Mouse (Mus musculus): ENCODE measurements around the gene Mt1.

Gene Mt1

DNA sequence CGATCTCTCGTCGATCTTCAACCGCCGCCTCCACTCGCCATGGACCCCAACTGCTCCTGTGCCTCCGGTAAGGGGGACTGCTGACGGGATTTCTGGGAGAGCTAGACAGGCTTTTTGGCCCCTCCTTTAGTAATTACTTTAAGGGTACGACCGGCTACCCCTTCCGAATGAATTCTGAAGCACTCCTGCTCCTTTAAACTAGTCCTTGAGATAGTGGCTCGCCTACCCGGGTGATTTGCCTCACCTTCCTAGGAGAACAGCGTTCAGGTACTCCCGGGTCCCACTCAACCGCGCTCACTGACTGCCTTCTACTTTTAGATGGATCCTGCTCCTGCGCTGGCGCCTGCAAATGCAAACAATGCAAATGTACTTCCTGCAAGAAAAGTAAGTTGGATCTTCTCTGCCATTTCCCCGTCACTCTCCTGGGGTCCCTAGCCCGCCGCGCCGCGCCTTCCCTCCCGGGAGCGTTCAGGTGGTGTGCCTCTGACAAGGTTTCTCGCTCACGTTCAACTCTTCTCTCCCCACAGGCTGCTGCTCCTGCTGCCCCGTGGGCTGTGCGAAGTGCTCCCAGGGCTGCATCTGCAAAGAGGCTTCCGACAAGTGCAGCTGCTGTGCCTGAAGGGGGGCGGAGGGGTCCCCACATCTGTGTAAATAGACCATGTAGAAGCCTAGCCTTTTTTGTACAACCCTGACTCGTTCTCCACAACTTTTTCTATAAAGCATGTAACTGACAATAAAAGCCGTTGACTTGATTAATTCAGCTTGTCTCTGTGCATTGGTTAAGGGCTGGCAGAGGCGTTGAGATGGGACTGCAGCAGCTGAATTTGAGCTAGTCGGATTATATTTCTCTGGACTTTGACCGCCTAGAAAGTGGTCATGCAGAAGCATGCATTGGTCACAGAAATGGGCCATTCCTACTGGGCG is 5.8 kb upstream of the Mt1 start:
- ATAC-seq (ENCODE audit: insufficient number of reproducible peaks, low FRiP score, low TSS enrichment), result no peak

DNA sequence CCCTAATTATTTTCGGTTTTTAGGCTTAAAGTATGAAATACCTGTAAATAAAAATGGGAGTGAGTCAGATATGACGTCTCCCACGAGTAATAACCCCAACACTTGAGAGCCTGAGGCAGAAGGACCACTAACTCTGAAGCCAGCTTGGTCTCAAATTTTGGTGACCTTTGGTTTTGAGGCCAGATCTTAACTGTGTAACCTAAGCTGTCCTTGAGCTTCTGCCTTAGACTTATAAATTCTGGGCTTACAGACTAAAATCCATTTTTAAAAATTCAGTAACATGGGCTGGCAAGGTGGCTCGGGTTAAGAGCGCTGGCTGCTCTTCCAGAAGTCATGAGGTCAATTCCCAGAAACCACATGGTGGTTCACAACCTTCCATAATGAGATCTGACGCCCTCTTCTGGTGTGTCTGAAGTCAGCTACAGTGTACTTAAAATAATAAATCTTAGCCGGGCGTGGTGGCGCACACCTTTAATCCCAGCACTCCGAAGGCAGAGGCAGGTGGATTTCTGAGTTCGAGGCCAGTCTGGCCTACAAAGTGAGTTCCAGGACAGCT is 5.0 kb upstream of the Mt1 start:
- no peak for ATAC-seq (ENCODE audit: insufficient number of reproducible peaks, low FRiP score, low TSS enrichment)

DNA sequence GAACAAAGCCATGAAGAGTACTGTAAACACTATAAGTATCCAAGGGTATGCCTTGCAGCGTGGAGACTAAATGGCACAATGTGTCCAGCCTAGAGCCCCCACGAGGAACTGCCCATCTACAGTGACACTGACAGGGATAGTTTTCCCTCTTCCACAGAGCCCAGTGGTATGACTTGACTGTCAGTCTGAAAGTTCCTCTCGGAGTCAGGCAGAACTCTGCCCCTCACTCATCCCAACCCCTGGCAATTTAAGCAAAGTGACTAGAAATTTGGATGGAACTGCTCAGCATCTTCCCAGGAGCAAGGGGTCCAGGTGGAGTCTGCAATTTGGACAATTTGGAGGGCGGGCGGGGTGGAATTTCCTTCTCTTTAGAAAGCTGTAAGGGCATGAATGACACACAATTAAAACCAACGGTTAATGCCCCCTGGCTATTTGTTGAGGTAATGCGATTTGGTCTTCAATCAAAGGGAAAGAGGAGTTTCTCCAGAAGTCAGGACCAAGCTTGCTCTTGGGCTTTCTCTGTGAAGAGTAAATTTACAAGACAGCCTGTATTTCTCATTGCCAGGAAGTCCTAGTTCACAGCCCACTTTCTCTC is 4.2 kb upstream of the Mt1 start:
- ATAC-seq (ENCODE audit: insufficient number of reproducible peaks, low FRiP score, low TSS enrichment), result no peak

DNA sequence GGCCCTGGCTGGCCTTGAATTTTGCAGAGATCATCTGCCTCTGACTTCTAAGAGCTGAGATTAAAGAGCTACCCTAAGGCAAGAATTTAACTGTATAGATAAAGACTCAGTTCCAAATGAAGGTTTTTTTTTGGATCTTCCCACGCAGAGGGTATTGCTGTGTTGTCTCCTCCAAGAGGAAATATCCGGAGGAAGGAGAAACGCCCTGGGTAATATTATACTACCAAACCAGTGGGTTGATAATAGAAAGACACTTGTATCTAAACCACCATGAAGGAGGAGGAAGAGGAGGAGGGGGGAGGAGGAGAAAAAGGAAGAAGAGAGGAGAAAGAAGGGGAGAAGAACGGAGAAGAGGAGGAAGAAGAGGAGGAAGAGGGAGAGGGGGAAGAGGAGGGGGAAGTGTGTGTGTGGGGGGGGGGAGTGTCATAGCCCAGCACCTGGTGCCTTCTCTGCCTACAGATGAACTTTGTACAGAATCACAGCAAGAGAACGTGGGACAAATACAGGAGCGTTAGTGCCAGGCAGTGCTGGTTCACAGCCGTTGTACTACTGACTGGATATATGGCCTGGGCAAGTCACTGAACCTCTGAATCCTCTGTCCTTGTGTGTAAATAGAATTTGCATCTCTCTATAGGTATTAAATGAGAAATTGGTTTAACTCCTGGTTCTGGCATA is 1.0 kb upstream of the Mt1 start:
- no peak for ATAC-seq (ENCODE audit: insufficient number of reproducible peaks, low FRiP score, low TSS enrichment)

DNA sequence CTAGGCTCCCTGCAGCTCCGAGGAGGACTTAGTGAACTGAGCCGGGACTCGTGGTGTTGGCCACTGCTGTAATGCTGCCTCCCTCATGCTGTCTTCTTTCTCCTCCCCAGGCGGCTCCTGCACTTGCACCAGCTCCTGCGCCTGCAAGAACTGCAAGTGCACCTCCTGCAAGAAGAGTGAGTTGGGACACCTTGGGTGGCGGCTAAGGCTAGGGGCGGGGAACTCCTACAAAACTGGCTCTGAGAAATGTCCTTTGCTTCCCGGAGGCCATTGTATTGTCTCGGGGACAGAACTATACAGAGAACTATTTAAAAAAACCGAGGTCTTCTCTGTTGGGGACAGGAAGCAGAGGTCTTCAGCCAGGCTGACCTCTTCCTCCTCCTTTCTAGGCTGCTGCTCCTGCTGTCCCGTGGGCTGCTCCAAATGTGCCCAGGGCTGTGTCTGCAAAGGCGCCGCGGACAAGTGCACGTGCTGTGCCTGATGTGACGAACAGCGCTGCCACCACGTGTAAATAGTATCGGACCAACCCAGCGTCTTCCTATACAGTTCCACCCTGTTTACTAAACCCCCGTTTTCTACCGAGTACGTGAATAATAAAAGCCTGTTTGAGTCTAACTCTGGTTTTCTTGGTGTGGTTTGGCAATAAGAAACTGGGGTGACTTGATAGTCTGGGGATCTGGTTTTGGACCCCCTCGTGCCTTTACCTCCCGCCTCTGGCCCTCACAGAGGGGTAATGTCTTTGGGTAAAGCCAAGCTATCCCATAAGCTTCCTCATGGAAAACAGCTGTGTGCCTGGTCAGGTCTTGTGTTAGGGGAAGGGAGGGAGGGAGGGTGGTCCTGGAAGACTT is 1.1 kb downstream of the Mt1 start:
- no peak for ATAC-seq (ENCODE audit: insufficient number of reproducible peaks, low FRiP score, low TSS enrichment)

DNA sequence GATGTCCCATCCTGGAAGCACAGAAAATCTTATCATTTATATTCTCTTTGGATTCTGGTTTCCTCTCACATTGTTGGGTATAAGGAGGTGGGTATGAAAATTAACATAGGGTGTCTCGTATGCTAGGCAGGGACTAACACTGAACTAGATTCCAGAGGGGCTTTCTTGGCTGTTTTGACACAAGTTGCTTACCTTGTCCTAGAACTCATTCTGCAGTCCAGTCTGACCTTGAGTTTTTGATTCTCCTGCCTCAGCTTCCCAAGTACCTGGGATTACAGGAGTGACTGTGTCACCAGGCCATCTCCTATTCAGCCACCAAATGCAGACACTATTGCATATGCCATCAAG is 1.7 kb downstream of the Mt1 start:
- no peak for ATAC-seq (ENCODE audit: insufficient number of reproducible peaks, low FRiP score, low TSS enrichment)

DNA sequence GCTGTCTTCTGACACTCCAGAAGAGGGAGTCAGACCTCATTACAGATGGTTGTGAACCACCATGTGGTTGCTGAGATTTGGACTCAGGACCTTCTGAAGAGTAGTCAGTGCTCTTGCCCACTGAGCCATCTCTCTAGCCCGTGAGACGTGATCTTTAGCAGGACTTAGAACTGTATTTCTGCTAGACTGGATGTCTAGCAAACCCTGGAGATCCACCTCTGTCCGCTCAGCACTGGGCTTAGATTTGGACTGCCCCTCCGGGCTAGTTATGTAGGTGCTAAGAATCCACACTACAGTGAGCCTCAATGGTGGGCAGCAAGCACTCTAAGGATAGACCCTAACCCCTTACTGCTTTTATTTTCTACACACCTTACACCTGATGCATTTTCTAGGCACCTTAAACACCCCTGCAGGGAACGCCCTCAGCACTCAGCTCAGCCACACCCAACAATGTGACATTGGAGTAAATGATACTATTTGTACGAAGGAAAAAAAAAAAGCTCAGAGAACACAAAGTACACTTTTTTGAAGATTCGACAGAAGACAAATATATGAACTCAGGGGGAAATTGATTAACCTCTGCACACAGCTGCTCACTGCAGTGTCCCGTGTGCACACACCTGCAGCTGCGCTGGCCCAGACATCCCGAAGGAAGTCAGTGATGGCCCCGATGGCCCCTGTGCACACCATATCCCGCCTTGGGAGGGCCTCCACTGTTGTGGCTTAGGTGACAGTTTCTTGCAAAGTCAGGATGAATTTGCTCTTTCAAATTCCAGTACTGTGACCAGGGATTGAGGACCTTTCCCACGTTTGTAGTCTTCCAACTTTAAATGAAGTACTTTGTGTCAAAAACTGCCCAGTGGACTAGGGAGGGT is 3.4 kb downstream of the Mt1 start:
- ATAC-seq (ENCODE audit: insufficient number of reproducible peaks, low FRiP score, low TSS enrichment), result no peak

DNA sequence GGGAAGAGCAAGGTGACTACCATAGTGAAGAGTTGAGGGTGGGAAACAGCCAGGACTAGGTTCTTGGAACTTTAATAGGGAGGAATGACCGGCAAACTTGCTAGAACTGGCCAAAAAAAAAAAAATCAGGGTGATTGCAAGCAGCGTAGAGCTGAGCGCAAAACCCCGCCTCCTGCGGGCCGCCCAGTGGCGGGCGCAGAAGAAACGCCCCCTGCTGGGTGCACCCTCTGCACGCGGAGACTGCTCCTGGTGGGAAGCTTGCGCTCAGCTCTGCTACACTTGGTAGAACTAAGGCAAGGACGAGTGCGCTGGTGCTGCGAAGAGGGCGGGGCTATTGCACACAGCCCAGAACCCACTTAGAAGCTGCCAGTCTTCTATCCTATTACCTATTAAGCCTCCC is 4.2 kb downstream of the Mt1 start:
- no peak for ATAC-seq (ENCODE audit: insufficient number of reproducible peaks, low FRiP score, low TSS enrichment)

DNA sequence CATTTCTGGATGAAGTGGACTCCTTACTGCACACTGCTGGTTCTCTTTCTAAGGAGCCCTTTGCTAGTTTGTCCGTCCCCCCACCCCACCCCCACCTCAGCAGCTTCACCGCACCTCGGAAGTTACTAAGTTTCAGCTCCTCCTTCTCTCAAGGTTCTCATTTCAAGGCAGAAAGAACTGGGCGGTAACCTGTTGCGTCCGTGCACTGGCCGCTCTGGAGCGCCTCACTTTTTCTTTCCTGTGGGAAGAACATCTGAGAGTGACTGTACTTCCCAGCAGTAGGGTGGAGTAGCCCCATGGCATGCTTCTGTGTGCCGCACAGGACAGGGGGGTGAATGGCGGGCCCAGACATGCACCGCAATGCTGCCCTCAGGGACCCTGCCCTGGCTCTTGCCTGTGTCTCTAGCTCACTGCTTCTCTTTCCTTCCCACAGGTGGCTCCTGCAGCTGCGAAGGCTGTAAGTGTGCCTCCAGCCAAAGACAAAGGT is 5.5 kb downstream of the Mt1 start:
- no peak for ATAC-seq (ENCODE audit: insufficient number of reproducible peaks, low FRiP score, low TSS enrichment)

DNA sequence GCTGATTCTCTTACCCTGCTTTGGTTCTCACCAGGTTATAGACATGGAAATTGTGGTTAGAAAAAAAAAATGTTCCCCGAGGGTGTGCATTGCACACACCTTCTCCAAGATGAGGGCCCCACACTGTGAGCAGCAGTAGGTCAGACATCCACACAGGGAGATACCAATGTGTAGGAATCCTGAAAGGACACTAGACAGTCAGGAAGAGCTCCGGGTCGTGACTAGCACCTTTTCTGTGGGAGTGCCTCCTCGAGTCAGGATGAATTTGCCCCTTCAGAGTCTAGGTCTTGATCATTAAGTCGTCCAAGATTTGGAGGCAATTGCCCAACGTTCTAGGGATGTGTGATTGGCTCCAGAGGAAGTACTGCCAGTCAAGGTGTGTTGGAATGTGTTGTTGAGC is 6.9 kb downstream of the Mt1 start:
- ATAC-seq (ENCODE audit: insufficient number of reproducible peaks, low FRiP score, low TSS enrichment), result no peak

DNA sequence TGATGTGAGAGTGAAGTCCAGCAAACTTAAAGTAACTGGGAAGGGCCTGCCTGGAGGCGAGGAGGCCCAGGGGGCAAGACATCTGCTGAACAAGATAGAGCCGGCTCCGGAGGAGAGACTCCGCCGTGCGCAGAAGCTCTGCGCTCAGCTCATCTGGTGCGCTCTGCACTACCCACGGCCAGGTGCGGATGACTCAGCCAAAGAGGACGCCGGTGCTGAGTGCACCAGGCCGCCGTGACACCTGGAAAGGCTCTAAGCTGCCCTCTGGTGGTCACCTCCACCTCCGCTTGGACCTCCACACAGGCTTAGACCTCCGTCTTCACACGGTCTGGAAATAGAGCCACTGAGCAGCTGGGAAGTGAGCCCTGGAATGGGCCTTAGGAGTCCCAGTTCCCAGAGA is 7.7 kb downstream of the Mt1 start:
- ATAC-seq (ENCODE audit: insufficient number of reproducible peaks, low FRiP score, low TSS enrichment), result peak; percentile 90

DNA sequence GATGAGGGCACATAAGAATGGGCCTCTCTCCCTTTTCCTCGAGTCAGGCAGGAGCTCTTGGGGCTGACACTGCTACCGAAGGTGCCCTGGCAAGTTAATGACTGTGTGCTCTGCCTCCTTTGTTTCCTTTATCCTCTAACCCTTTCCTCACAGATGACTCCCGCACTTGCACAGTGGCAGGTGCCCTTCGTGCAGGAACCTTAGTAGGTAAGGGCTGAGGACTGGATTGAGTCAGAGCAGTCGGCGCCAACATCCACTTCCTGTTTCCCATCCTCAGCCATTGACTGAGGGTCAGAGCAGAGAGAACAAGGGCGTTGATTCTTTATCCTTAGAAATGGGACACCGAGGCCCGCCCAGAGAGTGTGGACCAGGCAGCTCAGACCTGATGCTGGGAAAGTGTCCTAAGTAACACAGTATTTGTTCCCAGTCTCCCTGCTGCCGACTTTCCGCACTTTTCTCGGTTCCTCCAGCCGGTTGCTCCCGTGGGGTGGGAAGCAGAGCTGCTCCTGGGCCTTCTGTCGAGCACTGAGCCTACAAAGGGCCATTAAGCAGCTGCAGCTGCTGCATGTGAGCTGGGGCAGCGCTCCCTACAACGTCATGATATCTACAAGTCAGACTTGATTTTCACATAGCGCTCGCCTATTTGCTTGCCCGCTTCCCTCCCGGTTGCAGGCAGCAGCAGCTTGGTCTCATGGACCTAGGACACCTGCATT is 8.6 kb downstream of the Mt1 start:
- ATAC-seq (ENCODE audit: insufficient number of reproducible peaks, low FRiP score, low TSS enrichment), result no peak

DNA sequence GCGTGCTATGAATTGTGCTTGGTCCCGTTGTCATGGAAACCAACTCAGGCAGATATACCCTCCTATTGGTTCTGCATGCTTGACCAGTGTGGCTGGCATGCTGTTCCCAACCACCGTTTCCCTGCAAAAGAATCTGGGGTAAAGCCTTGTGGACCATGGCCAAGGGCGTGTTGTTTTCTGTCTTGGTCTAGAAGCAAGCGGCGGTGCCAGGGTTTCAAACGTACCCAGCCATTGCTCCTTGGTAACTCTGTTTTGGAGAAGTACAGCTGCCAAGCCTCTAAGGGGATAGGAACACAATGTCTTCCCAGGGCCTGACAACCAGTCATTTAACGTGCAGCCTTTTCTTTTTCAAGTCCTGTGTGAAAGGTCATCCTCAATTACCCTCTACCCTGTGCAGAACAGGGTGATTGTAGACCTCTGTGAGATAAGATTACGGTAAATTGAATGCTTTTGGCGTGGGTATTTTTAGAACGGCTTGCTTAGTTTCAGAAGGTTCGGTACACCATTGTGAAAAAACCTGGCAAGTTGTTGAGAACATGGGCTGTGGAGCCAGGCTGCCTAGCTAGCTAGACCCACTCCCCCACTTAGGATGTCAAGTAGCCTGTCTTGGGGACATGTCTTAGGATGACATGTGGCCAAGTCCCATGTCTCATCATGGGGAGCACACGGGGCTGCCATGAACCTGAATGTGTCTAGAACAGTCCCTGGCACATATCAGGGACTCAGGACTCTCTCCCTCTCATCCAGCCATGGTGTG is 10.6 kb downstream of the Mt1 start:
- ATAC-seq (ENCODE audit: insufficient number of reproducible peaks, low FRiP score, low TSS enrichment), result no peak

DNA sequence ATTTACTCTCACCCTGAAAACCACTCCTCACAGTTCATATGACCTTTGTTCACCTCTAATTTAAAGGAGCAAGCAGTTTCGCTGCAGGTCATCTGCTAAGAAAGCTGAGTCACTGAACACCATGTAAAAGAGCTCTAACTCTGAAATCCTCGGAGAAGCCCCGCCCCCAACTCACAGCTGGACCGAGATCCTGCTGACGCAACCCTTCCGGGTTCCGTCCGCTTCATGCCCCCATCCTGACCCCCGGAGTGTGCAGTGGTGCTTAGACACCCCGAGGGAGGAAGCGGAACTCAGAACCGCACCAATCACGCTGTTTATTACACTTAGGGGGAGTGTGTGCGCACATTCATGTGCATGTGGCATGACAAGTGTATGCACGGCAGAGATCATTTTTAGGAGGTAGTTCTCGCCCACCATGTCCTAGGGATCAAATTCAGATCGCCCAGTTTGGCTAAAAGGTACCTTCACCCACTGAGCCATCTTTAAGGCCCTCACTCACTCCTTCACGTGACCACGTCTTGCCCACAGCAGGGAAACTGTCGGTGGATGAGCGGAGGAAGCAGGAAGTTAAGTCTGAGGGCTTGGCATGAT is 12.3 kb downstream of the Mt1 start:
- ATAC-seq (ENCODE audit: insufficient number of reproducible peaks, low FRiP score, low TSS enrichment), result no peak

DNA sequence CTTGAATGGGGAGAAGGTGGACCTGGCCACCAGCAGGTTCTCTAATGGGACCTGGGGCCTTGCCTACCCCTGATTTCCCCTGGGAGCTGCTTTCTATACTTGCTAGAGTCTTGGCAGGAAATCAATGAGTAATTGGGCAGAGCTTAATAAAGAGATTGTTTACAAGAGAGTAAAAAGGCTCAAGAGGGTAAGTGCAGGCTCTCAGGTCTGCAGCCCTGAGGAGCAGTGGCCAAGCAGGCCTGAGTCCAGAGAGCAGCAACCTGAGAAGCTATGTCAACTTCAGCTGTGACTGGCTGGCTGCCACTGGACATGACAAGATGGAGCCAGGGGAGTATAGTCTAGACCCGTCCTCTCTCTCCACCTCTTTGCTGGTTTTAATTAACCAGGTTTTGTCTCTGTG is 14.0 kb downstream of the Mt1 start:
- ATAC-seq (ENCODE audit: insufficient number of reproducible peaks, low FRiP score, low TSS enrichment), result no peak

DNA sequence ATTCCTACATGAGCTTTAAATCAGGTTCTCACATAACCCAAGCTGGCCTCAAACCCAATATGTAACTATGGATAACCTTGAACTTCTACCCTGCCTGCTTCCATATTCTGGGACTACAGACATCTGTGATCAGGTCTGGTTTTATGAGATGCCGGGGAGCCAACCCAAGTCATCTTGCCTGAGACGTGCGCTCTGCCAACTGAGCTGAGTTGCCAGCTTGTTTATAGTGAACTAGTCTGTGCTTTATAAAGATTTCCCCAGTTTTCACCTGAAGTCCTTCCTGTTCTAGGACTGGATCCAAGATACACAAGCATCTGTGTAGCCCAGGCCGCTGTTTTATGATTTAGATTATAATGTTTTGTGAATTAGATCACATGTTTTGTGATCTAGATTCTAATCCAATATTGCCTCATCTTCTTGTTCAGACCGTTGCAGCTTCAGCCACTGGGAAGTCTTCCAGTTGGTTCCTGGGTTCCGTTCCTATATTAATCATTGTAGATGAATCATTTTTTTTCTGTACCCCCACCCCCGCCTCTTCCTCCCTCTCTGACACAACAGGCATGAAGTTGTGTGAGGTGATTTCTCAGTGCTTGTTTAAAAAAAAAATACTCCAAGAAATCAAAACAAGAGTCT is 15.8 kb downstream of the Mt1 start:
- ATAC-seq (ENCODE audit: insufficient number of reproducible peaks, low FRiP score, low TSS enrichment), result no peak

DNA sequence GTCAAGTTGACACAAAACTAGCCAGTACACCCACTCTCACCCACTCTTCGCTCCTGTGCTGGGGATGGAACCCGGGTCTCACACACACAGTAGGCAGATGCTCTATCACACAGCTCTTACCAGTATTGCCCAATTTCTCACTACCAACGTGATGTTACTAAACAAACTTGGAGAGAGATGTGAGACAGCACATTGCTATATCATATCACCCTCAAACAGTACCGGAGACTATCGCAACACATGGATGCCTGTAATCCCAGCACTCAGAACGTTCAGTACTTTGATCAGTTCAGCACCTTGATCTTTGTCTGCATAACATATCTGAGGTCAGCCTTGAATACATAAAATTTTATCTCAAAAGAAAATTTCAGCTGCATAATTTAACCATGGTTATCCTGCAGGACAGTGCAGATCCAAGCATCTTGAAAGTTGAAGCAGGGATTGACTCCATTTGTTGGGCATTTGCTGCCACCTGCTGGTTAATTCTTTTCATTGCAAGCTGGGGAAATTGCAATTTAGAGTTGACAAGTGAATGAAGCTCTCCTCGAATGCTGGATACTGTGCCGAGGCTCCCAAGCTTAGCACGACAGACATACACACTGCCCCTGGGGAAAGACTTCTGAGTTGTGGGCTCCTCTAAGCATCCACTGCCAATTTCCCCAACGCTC is 20.5 kb downstream of the Mt1 start:
- ATAC-seq (ENCODE audit: insufficient number of reproducible peaks, low FRiP score, low TSS enrichment), result peak; percentile 72
